Mouse (Mus musculus): ENCODE data around the gene Ppp1r12b. TPM values are rescaled to one million over a fixed set of nuclear protein-coding genes. Genes with fewer than 3 reads are reported as not detected.
A peak's percentile ranks its signal among the peaks of the same experiment; 100 is the strongest.

Gene Ppp1r12b
- polyA plus RNA-seq, 1 experiment from 2014 or later, result 5.4 TPM

DNA sequence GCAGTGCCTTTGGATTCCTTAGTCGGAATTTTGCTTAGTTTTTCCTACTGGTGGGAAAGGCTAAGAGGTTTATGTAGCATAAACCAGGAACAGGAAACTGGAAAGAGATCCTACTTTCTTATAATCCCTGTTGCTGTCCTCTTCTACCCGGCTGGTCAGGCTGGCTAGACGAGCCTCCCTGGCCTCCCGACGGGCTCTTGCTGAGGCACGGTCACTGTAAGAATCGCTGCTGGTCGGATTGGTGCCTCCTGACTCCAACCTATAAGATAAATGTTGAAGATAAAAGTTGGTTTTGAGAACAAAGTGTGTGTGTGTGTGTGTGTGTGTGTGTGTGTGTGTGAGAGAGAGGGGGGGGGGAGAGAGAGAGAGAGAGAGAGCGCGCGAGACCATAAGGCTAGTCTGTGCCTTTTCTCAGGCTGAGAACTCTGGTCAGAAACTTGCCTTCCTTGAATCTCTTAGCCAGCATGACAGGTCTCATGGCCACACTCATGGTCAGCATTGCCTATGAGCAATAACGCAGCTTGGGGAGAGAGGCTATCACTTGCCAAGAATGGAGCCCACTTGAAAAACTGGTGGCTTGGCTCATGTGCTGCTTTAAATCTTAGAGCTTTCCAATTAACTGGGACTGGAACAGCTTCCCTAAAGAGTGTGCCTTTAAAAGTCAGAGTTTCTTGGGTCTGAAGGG is 178.4 kb downstream of the Ppp1r12b start:
- Histone ChIP-seq H3K27ac (ENCODE audit: low read length) (no peak overlapping the region), H3K9me3 (ENCODE audit: low read length) (no peaks in the 10 kb centered on the region), H3K4me3 (ENCODE audit: low read depth, low read length) (no peak overlapping the region), H3K4me2 (replicated peaks; ENCODE audit: low read depth, low read length) (no peak overlapping the region), H3K27me3 (replicated peaks; ENCODE audit: insufficient read depth, low read length) (no peaks in the 10 kb centered on the region), H3K9ac (replicated peaks; ENCODE audit: low read depth) (no peak overlapping the region), H3K36me3 (ENCODE audit: insufficient read depth, low read length) (no peaks in the 10 kb centered on the region), H3K4me1 (ENCODE audit: insufficient read depth, low read depth, low read length) (peaks cover 5% of the 10 kb centered on the region; the same call in 1 of the 2 replicates)
- no peak for TF ChIP-seq EP300 (IDR thresholded peaks at IDR 0.05)
- no peak for TF ChIP-seq CTCF (IDR thresholded peaks at IDR 0.05)
- no peak for ATAC-seq
- no peak for DNase-seq (ENCODE audit: low spot score)
- 73% methylated on average over 12 of the region's 12 CpGs for WGBS

DNA sequence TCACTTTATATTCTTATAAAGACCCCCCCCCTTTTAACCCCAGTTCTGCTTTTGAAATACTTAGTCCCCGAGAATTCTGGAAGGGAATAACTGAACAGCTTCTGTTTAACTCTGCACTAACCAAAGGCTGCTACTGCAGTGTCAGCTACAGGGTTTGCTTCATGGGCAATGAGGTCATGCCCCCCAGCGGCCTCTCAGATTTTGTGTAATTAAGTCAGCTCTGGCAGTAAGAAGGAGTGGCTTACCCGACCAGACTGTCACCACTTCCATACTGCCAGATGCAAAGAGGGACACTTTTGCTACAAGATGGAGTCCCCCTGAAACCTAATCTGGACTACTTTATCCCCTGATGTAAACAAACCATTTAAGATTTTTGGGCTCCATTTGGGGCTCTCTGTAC is 180.1 kb downstream of the Ppp1r12b start:
- no peaks in the 10 kb centered on the region for H3K27me3 ChIP-seq (replicated peaks; ENCODE audit: insufficient read depth, low read length)
- peaks cover 15% of the 10 kb centered on the region for H3K4me1 ChIP-seq (ENCODE audit: insufficient read depth, low read depth, low read length)
- no peak overlapping the region for H3K4me2 ChIP-seq (replicated peaks; ENCODE audit: low read depth, low read length)
- H3K9ac ChIP-seq (replicated peaks; ENCODE audit: low read depth), result no peak overlapping the region
- no peaks in the 10 kb centered on the region for H3K36me3 ChIP-seq (ENCODE audit: insufficient read depth, low read length)
- ATAC-seq (no peak), DNase-seq (ENCODE audit: low spot score) (no peak)
- no peak overlapping the region for H3K4me3 ChIP-seq (ENCODE audit: low read depth, low read length)
- WGBS, result 44% methylated on average over 3 of the region's 3 CpGs
- TF ChIP-seq CTCF (IDR thresholded peaks at IDR 0.05) (no peak), EP300 (IDR thresholded peaks at IDR 0.05) (no peak)
- H3K27ac ChIP-seq (ENCODE audit: low read length), result no peak overlapping the region
- H3K9me3 ChIP-seq (ENCODE audit: low read length), result no peaks in the 10 kb centered on the region

DNA sequence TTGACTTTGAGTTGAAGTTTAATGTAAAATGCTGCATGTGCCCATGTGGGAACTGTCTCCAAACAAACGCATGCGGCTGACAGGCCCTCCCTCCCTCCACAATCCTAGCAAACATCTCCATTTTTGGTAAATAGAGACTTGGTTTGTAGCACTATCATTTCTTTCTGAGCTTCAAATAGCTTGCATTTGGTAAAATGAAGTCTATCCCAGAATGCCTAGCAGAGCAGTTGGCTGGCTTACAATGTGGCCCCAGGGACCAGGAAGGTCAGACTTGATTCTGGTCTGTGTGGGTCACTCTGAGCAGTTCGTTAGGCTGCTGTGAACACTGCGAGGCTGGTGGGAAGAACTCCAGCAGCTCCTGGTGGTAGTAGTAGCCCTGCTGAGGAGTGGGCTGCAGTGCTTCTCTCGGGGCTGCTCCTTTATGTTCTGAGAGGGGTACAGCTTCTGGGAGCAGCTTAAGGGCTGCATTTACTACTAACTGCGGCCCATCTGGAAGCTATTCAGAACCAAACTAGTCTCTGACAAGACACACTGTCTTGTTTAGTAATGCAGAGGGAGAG is 180.9 kb downstream of the Ppp1r12b start:
- no peaks in the 10 kb centered on the region for H3K36me3 ChIP-seq (ENCODE audit: insufficient read depth, low read length)
- DNase-seq (ENCODE audit: low spot score) (peak; percentile 46), ATAC-seq (peak; percentile 16; the same call in 1 of the 2 replicates)
- H3K27ac ChIP-seq (ENCODE audit: low read length), result peak overlapping the region; percentile 43
- WGBS, result 40% methylated on average over 6 of the region's 6 CpGs
- H3K9ac ChIP-seq (replicated peaks; ENCODE audit: low read depth), result no peak overlapping the region
- H3K4me3 ChIP-seq (ENCODE audit: low read depth, low read length), result no peak overlapping the region
- no peaks in the 10 kb centered on the region for H3K9me3 ChIP-seq (ENCODE audit: low read length)
- peaks cover 15% of the 10 kb centered on the region for H3K4me1 ChIP-seq (ENCODE audit: insufficient read depth, low read depth, low read length)
- H3K4me2 ChIP-seq (replicated peaks; ENCODE audit: low read depth, low read length), result no peak overlapping the region
- TF ChIP-seq EP300 (IDR thresholded peaks at IDR 0.05) (no peak), CTCF (IDR thresholded peaks at IDR 0.05) (no peak)
- H3K27me3 ChIP-seq (replicated peaks; ENCODE audit: insufficient read depth, low read length), result no peaks in the 10 kb centered on the region

DNA sequence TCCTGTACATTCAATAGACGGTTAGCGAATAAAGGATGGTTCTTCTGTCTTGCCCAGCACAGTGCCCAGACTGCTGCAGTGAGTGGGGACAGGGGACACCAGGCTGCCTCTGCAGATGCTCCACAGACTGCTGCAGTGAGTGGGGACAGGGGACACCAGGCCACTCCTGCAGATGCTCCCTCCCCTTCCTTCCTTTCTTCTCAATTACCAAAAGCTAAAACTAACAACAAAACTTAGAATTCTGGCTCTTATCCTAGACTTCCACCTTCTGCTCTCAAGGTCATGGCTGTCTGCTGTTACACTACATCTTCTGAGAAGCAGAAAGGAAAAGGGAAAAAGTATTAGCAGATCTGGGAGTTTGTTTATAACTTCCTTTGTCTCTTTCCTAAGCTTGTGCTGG is 181.5 kb downstream of the Ppp1r12b start:
- Histone ChIP-seq H3K4me1 (ENCODE audit: insufficient read depth, low read depth, low read length) (peaks cover 15% of the 10 kb centered on the region), H3K36me3 (ENCODE audit: insufficient read depth, low read length) (no peaks in the 10 kb centered on the region), H3K9me3 (ENCODE audit: low read length) (no peaks in the 10 kb centered on the region), H3K27me3 (replicated peaks; ENCODE audit: insufficient read depth, low read length) (no peaks in the 10 kb centered on the region), H3K9ac (replicated peaks; ENCODE audit: low read depth) (no peak overlapping the region), H3K27ac (ENCODE audit: low read length) (peak overlapping the region; percentile 43), H3K4me2 (replicated peaks; ENCODE audit: low read depth, low read length) (no peak overlapping the region), H3K4me3 (ENCODE audit: low read depth, low read length) (no peak overlapping the region)
- 50% methylated on average over 2 of the region's 2 CpGs for WGBS
- DNase-seq (ENCODE audit: low spot score), result peak; percentile 34
- TF ChIP-seq EP300 (IDR thresholded peaks at IDR 0.05) (no peak), CTCF (IDR thresholded peaks at IDR 0.05) (no peak)
- ATAC-seq, result peak; percentile 14; the same call in 1 of the 2 replicates

DNA sequence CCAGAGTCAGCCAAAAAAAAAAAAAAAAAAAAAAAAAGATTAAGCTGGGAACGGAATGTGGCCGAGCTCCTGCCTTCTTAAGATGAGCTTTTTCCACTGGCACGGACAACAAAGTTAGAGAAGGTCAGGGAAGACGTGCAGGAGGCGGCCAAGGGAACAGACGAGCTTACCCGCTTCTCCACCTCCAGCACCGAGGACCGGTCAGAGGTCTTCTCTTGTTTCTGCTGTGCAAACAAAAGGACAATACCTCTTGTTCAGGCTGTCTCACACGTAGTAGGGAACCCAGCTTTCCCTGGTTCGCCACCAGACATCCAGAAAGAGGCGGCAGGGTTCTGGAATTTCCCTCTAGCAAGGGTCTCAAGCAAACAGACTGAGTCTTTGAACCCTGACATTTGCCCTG is 182.5 kb downstream of the Ppp1r12b start:
- H3K9me3 ChIP-seq (ENCODE audit: low read length), result no peaks in the 10 kb centered on the region
- peak overlapping the region; percentile 43 for H3K27ac ChIP-seq (ENCODE audit: low read length)
- H3K4me3 ChIP-seq (ENCODE audit: low read depth, low read length), result no peak overlapping the region
- H3K9ac ChIP-seq (replicated peaks; ENCODE audit: low read depth), result no peak overlapping the region
- WGBS, result 31% methylated on average over 12 of the region's 12 CpGs
- DNase-seq (ENCODE audit: low spot score), result peak; percentile 41
- H3K36me3 ChIP-seq (ENCODE audit: insufficient read depth, low read length), result no peaks in the 10 kb centered on the region
- no peak overlapping the region for H3K4me2 ChIP-seq (replicated peaks; ENCODE audit: low read depth, low read length)
- H3K27me3 ChIP-seq (replicated peaks; ENCODE audit: insufficient read depth, low read length), result no peaks in the 10 kb centered on the region
- TF ChIP-seq CTCF (IDR thresholded peaks at IDR 0.05) (no peak), EP300 (IDR thresholded peaks at IDR 0.05) (no peak)
- H3K4me1 ChIP-seq (ENCODE audit: insufficient read depth, low read depth, low read length), result peaks cover 15% of the 10 kb centered on the region
- no peak for ATAC-seq

DNA sequence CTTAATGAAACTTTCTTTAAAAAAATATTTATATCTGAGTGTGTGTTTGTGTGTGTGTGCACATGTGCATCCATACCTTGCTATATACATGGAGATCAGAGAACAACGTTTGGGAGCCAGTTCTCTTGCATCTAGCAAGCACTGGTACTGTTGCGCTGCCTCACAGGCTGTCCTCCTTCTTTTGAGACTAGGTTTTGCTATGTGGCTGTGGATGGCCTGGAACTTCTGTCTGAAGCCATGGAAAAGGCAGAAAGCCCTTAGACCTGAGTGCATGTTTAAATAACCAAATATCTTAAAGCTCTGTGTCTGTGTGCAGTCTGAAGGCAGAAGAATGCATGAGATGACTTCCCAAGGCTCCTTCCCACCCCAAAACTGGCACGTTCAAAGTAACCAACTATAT is 182.9 kb downstream of the Ppp1r12b start:
- peaks cover 15% of the 10 kb centered on the region for H3K4me1 ChIP-seq (ENCODE audit: insufficient read depth, low read depth, low read length)

More for the DNA sequence above, 182.9 kb downstream of the Ppp1r12b start:
- Histone ChIP-seq H3K9me3 (ENCODE audit: low read length) (no peaks in the 10 kb centered on the region), H3K4me3 (ENCODE audit: low read depth, low read length) (no peak overlapping the region), H3K27me3 (replicated peaks; ENCODE audit: insufficient read depth, low read length) (no peaks in the 10 kb centered on the region), H3K9ac (replicated peaks; ENCODE audit: low read depth) (no peak overlapping the region), H3K4me2 (replicated peaks; ENCODE audit: low read depth, low read length) (no peak overlapping the region), H3K36me3 (ENCODE audit: insufficient read depth, low read length) (no peaks in the 10 kb centered on the region), H3K27ac (ENCODE audit: low read length) (no peak overlapping the region)
- WGBS, result 67% methylated on average over 3 of the region's 3 CpGs
- TF ChIP-seq EP300 (IDR thresholded peaks at IDR 0.05), result no peak
- TF ChIP-seq CTCF (IDR thresholded peaks at IDR 0.05), result no peak
- no peak for ATAC-seq
- DNase-seq (ENCODE audit: low spot score), result no peak
